Mouse (Mus musculus): ENCODE measurements at regions not wholly inside any gene's neighbourhood (a gene's known extent, or its start where the extent isn't known, plus 50 kb on each side); places are given as distances from the start of the nearest gene placed in this dataset.
A peak's percentile ranks its signal among the peaks of the same experiment; 100 is the strongest.

DNA sequence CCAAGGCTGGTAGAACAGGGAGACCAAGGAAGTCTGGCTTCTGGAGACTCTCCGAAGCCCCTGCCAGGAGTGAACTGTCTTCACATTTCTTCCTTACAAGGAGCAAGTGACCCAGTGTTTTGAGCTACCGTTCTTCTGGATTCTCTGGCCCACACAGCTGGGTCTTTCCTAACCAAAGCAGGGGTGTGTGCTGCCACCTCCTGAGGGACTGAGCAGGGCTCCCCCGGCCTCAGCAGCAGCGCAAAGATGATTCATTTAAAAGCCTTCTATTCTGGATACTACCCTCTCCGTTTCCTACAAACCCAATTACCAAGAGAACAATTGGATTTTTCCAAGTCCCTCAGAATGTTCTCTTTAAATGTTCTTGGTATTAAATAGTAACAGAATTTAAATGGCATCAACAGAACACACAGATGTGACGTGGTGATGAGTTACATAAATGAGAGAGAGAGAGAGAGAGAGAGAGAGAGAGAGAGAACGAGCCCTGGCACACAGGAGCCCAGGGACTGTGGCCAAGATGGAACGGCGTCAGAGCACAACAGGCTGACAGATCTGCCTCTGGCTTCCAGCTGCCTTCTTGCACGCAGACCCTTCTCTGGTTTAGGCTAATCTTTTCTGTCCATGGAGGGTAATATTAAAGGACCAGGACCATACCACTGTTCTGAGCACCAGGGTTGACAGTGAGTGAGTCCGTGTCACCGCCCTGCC lies 191.6 kb downstream of the Agtpbp1 start:
- Histone ChIP-seq H3K36me3 (ENCODE audit: control insufficient read depth, insufficient read depth, low read length) (no peaks in the 10 kb centered on the region), H3K4me1 (replicated peaks; ENCODE audit: control insufficient read depth, insufficient read depth, low read length) (no peaks in the 10 kb centered on the region), H3K27me3 (ENCODE audit: control insufficient read depth, insufficient read depth, low read length) (no peaks in the 10 kb centered on the region), H3K9ac (ENCODE audit: low read depth, low read length) (no peak overlapping the region), H3K9me3 (ENCODE audit: control insufficient read depth, low read length) (no peaks in the 10 kb centered on the region), H3K27ac (ENCODE audit: low read depth, low read length) (no peak overlapping the region), H3K4me3 (ENCODE audit: low read depth, low read length) (no peak overlapping the region), H3K4me2 (replicated peaks; ENCODE audit: low read depth, low read length) (no peak overlapping the region)
- WGBS = 81% methylated on average over 12 of the region's 12 CpGs
- DNase-seq (ENCODE audit: low spot score) (no peak), ATAC-seq (ENCODE audit: low FRiP score) (no peak)

GRCm38 (mm10) chr13:59392828-59393227 lies 192.2 kb downstream of the Agtpbp1 start:
- Histone ChIP-seq H3K4me1 (replicated peaks; ENCODE audit: control insufficient read depth, insufficient read depth, low read length) (no peaks in the 10 kb centered on the region), H3K9me3 (ENCODE audit: control insufficient read depth, low read length) (no peaks in the 10 kb centered on the region), H3K36me3 (ENCODE audit: control insufficient read depth, insufficient read depth, low read length) (no peaks in the 10 kb centered on the region), H3K4me2 (replicated peaks; ENCODE audit: low read depth, low read length) (no peak overlapping the region), H3K9ac (ENCODE audit: low read depth, low read length) (no peak overlapping the region), H3K27ac (ENCODE audit: low read depth, low read length) (no peak overlapping the region), H3K27me3 (ENCODE audit: control insufficient read depth, insufficient read depth, low read length) (no peaks in the 10 kb centered on the region), H3K4me3 (ENCODE audit: low read depth, low read length) (no peak overlapping the region)
- ATAC-seq (ENCODE audit: low FRiP score) (no peak), DNase-seq (ENCODE audit: low spot score) (no peak)
- WGBS = 91% methylated on average over 4 of the region's 4 CpGs

- WGBS = 76% methylated on average over 14 of the region's 14 CpGs
Observed at GRCm38 (mm10) chr13:59387627-59388325, 197.3 kb downstream of the Agtpbp1 start.

GRCm38 (mm10) chr13:59386935-59387540 lies 198.0 kb downstream of the Agtpbp1 start:
- Histone ChIP-seq H3K27ac (ENCODE audit: low read depth, low read length) (no peak overlapping the region), H3K4me1 (replicated peaks; ENCODE audit: control insufficient read depth, insufficient read depth, low read length) (no peaks in the 10 kb centered on the region), H3K27me3 (ENCODE audit: control insufficient read depth, insufficient read depth, low read length) (no peaks in the 10 kb centered on the region), H3K9ac (ENCODE audit: low read depth, low read length) (no peak overlapping the region), H3K9me3 (ENCODE audit: control insufficient read depth, low read length) (no peaks in the 10 kb centered on the region), H3K4me2 (replicated peaks; ENCODE audit: low read depth, low read length) (no peak overlapping the region), H3K4me3 (ENCODE audit: low read depth, low read length) (no peak overlapping the region), H3K36me3 (ENCODE audit: control insufficient read depth, insufficient read depth, low read length) (no peaks in the 10 kb centered on the region)
- WGBS = 69% methylated on average over 7 of the region's 7 CpGs
- no peak for DNase-seq (ENCODE audit: low spot score)
- ATAC-seq (ENCODE audit: low FRiP score) = no peak

More at GRCm38 (mm10) chr13:59387627-59388325, 197.3 kb downstream of the Agtpbp1 start:
- H3K27me3 ChIP-seq (ENCODE audit: control insufficient read depth, insufficient read depth, low read length) = no peaks in the 10 kb centered on the region
- no peaks in the 10 kb centered on the region for H3K9me3 ChIP-seq (ENCODE audit: control insufficient read depth, low read length)
- no peak overlapping the region for H3K9ac ChIP-seq (ENCODE audit: low read depth, low read length)
- no peak overlapping the region for H3K4me3 ChIP-seq (ENCODE audit: low read depth, low read length)
- H3K36me3 ChIP-seq (ENCODE audit: control insufficient read depth, insufficient read depth, low read length) = no peaks in the 10 kb centered on the region
- no peaks in the 10 kb centered on the region for H3K4me1 ChIP-seq (replicated peaks; ENCODE audit: control insufficient read depth, insufficient read depth, low read length)
- peak; percentile 38 for DNase-seq (ENCODE audit: low spot score)
- 0 out of 2 replicates have a peak, but pooled peaks have one; percentile 35 for ATAC-seq (ENCODE audit: low FRiP score)
- no peak overlapping the region for H3K27ac ChIP-seq (ENCODE audit: low read depth, low read length)
- no peak overlapping the region for H3K4me2 ChIP-seq (replicated peaks; ENCODE audit: low read depth, low read length)

- Histone ChIP-seq H3K4me2 (replicated peaks; ENCODE audit: low read depth, low read length) (no peak overlapping the region), H3K9me3 (ENCODE audit: control insufficient read depth, low read length) (no peaks in the 10 kb centered on the region), H3K27me3 (ENCODE audit: control insufficient read depth, insufficient read depth, low read length) (no peaks in the 10 kb centered on the region), H3K9ac (ENCODE audit: low read depth, low read length) (no peak overlapping the region), H3K27ac (ENCODE audit: low read depth, low read length) (no peak overlapping the region), H3K4me3 (ENCODE audit: low read depth, low read length) (no peak overlapping the region), H3K36me3 (ENCODE audit: control insufficient read depth, insufficient read depth, low read length) (no peaks in the 10 kb centered on the region), H3K4me1 (replicated peaks; ENCODE audit: control insufficient read depth, insufficient read depth, low read length) (no peaks in the 10 kb centered on the region)
- no peak for DNase-seq (ENCODE audit: low spot score)
- ATAC-seq (ENCODE audit: low FRiP score) = no peak
- WGBS = 59% methylated on average over 6 of the region's 6 CpGs
Observed at GRCm38 (mm10) chr13:59385824-59386223, 199.2 kb downstream of the Agtpbp1 start.

- 89% methylated on average over 12 of the region's 12 CpGs for WGBS
- Histone ChIP-seq H3K27ac (ENCODE audit: low read depth, low read length) (no peak overlapping the region), H3K4me2 (replicated peaks; ENCODE audit: low read depth, low read length) (no peak overlapping the region), H3K4me1 (replicated peaks; ENCODE audit: control insufficient read depth, insufficient read depth, low read length) (no peaks in the 10 kb centered on the region), H3K9ac (ENCODE audit: low read depth, low read length) (no peak overlapping the region), H3K27me3 (ENCODE audit: control insufficient read depth, insufficient read depth, low read length) (no peaks in the 10 kb centered on the region), H3K36me3 (ENCODE audit: control insufficient read depth, insufficient read depth, low read length) (no peaks in the 10 kb centered on the region), H3K4me3 (ENCODE audit: low read depth, low read length) (no peak overlapping the region), H3K9me3 (ENCODE audit: control insufficient read depth, low read length) (no peaks in the 10 kb centered on the region)
- ATAC-seq (ENCODE audit: low FRiP score) = no peak
- no peak for DNase-seq (ENCODE audit: low spot score)
Observed at GRCm38 (mm10) chr13:59370141-59370816, 214.7 kb downstream of the Agtpbp1 start.

GRCm38 (mm10) chr13:59368550-59369449 lies 216.2 kb downstream of the Agtpbp1 start:
- no peak for DNase-seq (ENCODE audit: low spot score)
- no peaks in the 10 kb centered on the region for H3K27me3 ChIP-seq (ENCODE audit: control insufficient read depth, insufficient read depth, low read length)
- no peaks in the 10 kb centered on the region for H3K4me1 ChIP-seq (replicated peaks; ENCODE audit: control insufficient read depth, insufficient read depth, low read length)
- no peak overlapping the region for H3K27ac ChIP-seq (ENCODE audit: low read depth, low read length)
- no peak for ATAC-seq (ENCODE audit: low FRiP score)
- H3K36me3 ChIP-seq (ENCODE audit: control insufficient read depth, insufficient read depth, low read length) = no peaks in the 10 kb centered on the region
- no peaks in the 10 kb centered on the region for H3K9me3 ChIP-seq (ENCODE audit: control insufficient read depth, low read length)
- 83% methylated on average over 13 of the region's 13 CpGs for WGBS
- H3K4me3 ChIP-seq (ENCODE audit: low read depth, low read length) = no peak overlapping the region
- H3K4me2 ChIP-seq (replicated peaks; ENCODE audit: low read depth, low read length) = no peak overlapping the region
- H3K9ac ChIP-seq (ENCODE audit: low read depth, low read length) = no peak overlapping the region

- H3K27me3 ChIP-seq (ENCODE audit: control insufficient read depth, insufficient read depth, low read length) = no peaks in the 10 kb centered on the region
- H3K4me2 ChIP-seq (replicated peaks; ENCODE audit: low read depth, low read length) = no peak overlapping the region
- no peaks in the 10 kb centered on the region for H3K36me3 ChIP-seq (ENCODE audit: control insufficient read depth, insufficient read depth, low read length)
- no peak overlapping the region for H3K9ac ChIP-seq (ENCODE audit: low read depth, low read length)
- no peak overlapping the region for H3K27ac ChIP-seq (ENCODE audit: low read depth, low read length)
- no peaks in the 10 kb centered on the region for H3K4me1 ChIP-seq (replicated peaks; ENCODE audit: control insufficient read depth, insufficient read depth, low read length)
- H3K4me3 ChIP-seq (ENCODE audit: low read depth, low read length) = no peak overlapping the region
- WGBS = 38% methylated on average over 5 of the region's 5 CpGs
- DNase-seq (ENCODE audit: low spot score) = peak; percentile 91
- peak; percentile 53 for ATAC-seq (ENCODE audit: low FRiP score)
- no peaks in the 10 kb centered on the region for H3K9me3 ChIP-seq (ENCODE audit: control insufficient read depth, low read length)
Observed at GRCm38 (mm10) chr13:59365460-59365859, 219.6 kb downstream of the Agtpbp1 start.
